Mouse (Mus musculus): ENCODE results near the gene Pard3b. TPM values are rescaled to one million over a fixed set of nuclear protein-coding genes. Genes with fewer than 3 reads are reported as not detected.

Pard3b gene
- total RNA-seq, 1 experiment from 2014 or later, result 0.57 TPM

DNA sequence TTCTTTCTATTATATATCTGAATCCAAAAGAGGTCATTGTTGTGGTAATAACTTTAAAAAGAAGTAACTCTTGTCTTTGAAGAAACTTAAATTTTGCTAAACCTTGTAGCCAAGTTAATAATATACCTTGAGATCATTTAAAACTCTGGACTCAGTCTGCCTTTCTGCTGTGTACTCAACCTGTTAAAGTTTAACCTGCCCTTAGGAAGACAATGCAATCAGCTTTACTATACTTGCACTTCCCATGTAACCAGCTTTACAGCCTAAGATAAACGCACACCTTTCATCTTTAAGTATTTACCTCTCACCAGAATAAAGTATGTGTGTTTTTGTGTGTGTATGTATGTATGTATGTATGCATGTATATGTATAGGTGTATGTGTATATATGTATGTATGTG lies 97.9 kb downstream of the Pard3b start:
- no peak for ATAC-seq (replicated peaks; ENCODE audit: insufficient number of reproducible peaks, low FRiP score, low TSS enrichment, poor library complexity, severe bottlenecking)

GRCm38 (mm10) chr1:61742831-61743230 lies 104.2 kb downstream of the Pard3b start:
- ATAC-seq (replicated peaks; ENCODE audit: insufficient number of reproducible peaks, low FRiP score, low TSS enrichment, poor library complexity, severe bottlenecking), result no peak

- no peak for ATAC-seq (replicated peaks; ENCODE audit: insufficient number of reproducible peaks, low FRiP score, low TSS enrichment, poor library complexity, severe bottlenecking)
Measured at GRCm38 (mm10) chr1:61747481-61747880, 108.9 kb downstream of the Pard3b start.

DNA sequence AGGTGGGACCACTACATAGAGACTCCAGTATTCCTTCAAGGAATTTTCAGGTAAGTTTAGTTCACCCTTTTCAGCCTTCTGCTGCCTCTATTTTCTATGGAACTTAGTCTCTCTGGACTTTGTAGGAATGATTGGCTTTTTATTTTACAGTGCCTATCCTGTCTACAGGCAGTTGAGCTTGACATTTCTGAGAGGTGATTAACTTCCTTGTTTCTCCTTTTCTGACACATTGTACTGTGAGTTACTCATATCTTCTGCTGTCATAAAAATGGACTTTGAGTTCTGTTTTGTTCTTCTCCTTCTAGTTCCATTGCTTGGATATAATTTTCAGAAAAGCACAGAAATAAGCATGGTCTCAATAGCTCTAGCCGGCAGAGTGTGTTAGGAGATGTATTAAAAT lies 112.4 kb downstream of the Pard3b start:
- ATAC-seq (replicated peaks; ENCODE audit: insufficient number of reproducible peaks, low FRiP score, low TSS enrichment, poor library complexity, severe bottlenecking), result no peak

DNA sequence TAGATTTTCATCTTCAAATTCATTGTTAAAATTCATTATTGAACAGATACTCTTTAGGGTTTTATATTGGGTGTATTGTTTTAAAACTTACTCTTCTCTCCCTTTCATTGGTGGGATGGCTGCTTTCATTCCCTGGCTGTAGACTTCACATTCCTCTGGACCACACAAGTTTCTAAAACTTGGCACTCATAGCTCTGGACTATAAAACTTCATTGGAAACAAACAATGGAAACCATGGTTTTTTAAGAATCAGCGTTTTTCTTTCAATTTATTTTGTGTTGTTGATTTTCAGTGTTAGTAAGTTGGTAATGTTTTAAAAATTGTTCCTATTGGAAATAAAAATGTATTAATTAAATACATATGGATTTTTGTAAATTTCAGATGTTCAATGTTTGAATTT lies 118.1 kb downstream of the Pard3b start:
- ATAC-seq (replicated peaks; ENCODE audit: insufficient number of reproducible peaks, low FRiP score, low TSS enrichment, poor library complexity, severe bottlenecking), result no peak

DNA sequence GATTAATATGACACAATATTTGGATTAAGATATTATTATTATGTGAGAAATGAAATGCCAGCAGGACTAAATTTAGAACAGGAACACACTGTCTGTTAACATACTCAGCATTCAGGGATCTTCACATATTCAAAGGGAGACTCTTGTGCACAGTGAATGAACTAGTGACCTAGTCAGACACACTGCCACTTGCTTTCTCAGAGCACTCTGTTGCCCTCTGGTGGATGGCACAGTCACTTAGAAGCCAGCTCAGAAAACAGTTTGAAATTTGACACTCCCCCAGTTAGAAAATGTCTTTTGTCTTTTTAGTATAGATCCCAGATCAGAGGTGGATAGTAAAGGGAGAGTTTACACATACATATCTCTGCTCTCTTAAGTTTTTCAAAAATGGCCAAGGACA lies 132.6 kb downstream of the Pard3b start:
- no peak for ATAC-seq (replicated peaks; ENCODE audit: insufficient number of reproducible peaks, low FRiP score, low TSS enrichment, poor library complexity, severe bottlenecking)

DNA sequence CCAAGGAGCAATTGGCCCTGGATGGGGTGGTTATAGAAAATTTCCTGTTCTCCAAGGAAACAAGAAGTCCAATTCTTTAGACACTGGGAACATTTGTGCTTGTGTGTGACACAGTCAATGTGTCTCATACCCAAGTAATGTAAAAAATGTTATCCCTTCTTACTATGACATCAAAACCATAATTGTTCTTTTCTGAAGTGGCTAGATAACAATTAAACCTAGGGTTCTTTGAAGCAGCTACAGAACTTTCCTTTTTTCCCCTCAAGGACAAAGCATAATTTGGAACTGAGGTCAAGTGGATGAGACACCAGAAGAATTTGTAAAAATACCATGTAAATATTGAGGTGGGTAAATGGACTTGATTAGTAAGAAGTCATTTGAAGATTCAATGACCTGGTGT lies 140.1 kb downstream of the Pard3b start:
- no peak for ATAC-seq (replicated peaks; ENCODE audit: insufficient number of reproducible peaks, low FRiP score, low TSS enrichment, poor library complexity, severe bottlenecking)

GRCm38 (mm10) chr1:61779906-61780305 lies 141.3 kb downstream of the Pard3b start:
- no peak for ATAC-seq (replicated peaks; ENCODE audit: insufficient number of reproducible peaks, low FRiP score, low TSS enrichment, poor library complexity, severe bottlenecking)

GRCm38 (mm10) chr1:61796296-61796695 lies 157.7 kb downstream of the Pard3b start:
- no peak for ATAC-seq (replicated peaks; ENCODE audit: insufficient number of reproducible peaks, low FRiP score, low TSS enrichment, poor library complexity, severe bottlenecking)

- ATAC-seq (replicated peaks; ENCODE audit: insufficient number of reproducible peaks, low FRiP score, low TSS enrichment, poor library complexity, severe bottlenecking), result no peak
Measured at GRCm38 (mm10) chr1:61820213-61820612, 181.6 kb downstream of the Pard3b start.

- ATAC-seq (replicated peaks; ENCODE audit: insufficient number of reproducible peaks, low FRiP score, low TSS enrichment, poor library complexity, severe bottlenecking), result no peak
Measured at GRCm38 (mm10) chr1:61825560-61826191, 187.1 kb downstream of the Pard3b start.

- ATAC-seq (replicated peaks; ENCODE audit: insufficient number of reproducible peaks, low FRiP score, low TSS enrichment, poor library complexity, severe bottlenecking), result no peak
Measured at GRCm38 (mm10) chr1:61837006-61837544, 198.5 kb downstream of the Pard3b start.

DNA sequence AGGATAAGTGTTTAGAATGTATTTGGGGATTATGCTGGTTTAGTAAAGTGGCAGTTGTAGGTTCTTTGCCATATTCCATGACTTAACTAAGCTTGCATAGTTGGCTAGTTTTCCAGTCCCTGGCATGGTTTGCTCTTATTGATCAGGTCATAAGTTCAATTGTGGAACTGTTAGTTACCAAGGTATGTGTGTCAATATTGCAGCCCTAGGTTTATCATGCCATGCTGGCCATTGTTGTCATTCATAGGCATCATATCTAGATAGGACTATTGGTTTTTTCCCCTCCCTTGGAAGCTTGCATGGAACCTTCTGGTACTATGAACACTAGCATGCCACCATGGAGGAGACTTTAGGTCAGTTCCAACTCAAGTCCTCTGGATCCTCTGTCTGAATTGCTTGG lies 208.0 kb downstream of the Pard3b start:
- no peak for ATAC-seq (replicated peaks; ENCODE audit: insufficient number of reproducible peaks, low FRiP score, low TSS enrichment, poor library complexity, severe bottlenecking)

DNA sequence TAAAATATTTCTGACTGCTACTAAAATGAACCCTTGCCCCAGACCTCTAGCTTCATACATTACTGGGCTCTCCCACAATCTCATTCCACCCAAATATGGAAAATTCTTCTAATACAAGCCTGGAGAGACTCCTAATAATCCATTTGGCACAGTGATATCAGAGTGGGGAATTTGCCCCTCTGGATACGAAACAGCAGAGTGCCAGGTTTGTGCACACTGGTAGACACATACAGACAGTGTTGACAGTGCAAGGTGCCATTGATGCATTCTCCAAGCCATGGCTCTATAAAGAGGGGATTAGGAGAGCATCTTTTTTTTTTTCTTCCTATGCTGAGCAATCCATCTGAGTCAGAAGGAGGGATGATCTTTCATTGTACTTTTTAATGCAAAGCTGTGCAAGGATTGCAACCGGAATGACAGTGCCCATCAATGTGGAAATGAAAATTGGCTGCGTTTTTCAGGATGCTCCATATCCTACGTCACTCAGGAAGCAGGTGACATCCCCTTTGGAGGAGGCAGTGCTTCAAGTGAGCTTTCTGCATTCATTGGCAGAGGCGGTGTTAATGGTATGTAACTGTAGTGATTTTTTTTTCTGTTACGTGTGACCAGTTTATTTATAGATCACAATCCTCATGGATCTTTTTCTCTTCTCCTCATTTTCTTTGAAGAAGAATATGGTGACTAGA lies 210.5 kb downstream of the Pard3b start:
- no peak for ATAC-seq (replicated peaks; ENCODE audit: insufficient number of reproducible peaks, low FRiP score, low TSS enrichment, poor library complexity, severe bottlenecking)

GRCm38 (mm10) chr1:61850471-61850870 lies 211.8 kb downstream of the Pard3b start:
- ATAC-seq (replicated peaks; ENCODE audit: insufficient number of reproducible peaks, low FRiP score, low TSS enrichment, poor library complexity, severe bottlenecking), result no peak

GRCm38 (mm10) chr1:61851176-61851575 lies 212.6 kb downstream of the Pard3b start:
- ATAC-seq (replicated peaks; ENCODE audit: insufficient number of reproducible peaks, low FRiP score, low TSS enrichment, poor library complexity, severe bottlenecking), result no peak

DNA sequence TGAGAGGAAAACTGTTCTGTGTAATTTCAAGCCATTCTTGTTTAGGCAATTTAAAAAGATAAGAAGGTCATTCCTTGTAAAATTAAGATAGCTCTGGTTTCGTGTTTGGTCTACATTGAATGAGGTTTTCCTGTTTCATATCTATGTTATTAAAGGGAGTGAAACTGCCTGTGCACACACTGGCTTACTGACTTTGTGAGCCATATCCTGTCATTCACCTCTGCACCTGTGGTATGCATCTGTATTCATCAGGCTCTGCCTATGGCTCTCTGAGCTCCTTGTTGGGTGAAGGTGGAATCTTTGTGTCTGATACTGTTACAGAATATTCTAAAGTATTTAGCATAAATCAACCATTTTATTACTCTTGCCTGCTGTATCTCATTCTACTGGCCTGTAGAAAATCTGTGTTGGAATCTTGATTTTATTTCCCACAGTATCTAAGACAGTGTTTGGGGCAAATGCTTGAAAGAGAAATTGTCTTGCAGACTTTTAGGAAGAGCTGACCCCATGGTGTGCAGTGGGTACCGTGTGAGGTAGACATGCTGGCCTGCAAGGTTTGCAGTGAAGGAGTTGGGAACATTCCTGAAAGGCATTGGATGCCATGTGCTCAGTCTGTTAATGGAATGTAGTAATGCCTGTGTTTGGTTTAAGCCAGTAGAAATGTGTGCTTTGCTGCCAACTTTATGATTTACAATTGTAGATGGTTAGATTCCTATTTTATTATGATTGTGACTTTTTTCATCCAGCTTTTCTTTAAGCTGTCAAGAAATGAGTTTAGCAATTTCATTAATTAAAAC lies 228.9 kb downstream of the Pard3b start:
- ATAC-seq (replicated peaks; ENCODE audit: insufficient number of reproducible peaks, low FRiP score, low TSS enrichment, poor library complexity, severe bottlenecking), result no peak

GRCm38 (mm10) chr1:61874875-61875274 lies 236.3 kb downstream of the Pard3b start:
- ATAC-seq (replicated peaks; ENCODE audit: insufficient number of reproducible peaks, low FRiP score, low TSS enrichment, poor library complexity, severe bottlenecking), result no peak

DNA sequence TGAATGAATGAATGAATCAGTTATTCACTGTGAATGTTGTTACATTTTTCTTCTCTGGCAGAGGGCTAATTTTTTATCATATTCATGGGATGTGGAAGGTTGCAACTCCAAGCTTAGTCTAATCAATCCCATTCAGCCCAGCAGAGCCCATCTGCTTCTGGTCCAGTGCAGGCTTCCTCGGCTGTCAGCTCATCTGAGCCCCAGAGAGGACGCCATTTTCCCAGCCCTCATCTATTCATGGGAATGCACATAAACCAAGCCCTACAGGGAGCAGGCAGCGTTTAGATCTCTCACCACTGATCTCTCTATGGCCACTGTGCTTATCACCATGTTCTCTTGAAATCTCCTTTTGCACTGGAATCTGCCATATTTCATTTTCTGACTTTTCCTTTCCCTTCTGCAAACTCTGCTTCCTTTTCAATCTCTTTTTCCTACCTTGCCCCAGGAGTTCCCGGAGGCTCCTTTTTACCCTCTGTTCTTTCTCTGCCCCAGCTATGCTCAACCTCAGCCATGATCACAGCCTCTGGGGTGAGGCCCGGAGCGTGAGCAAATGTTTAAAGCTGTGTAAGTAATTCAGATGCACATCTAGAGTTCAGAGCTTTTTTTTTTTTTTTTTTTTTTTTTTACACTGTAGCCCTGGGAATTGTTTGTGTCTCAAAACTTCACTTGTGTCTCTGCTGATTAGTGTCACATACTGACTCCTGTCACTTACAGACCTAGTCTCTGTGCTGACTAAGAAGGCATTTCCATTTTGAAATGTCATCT lies 241.3 kb downstream of the Pard3b start:
- ATAC-seq (replicated peaks; ENCODE audit: insufficient number of reproducible peaks, low FRiP score, low TSS enrichment, poor library complexity, severe bottlenecking), result no peak

All from monocyte, adult 5-6 weeks (primary cell).